Mouse (Mus musculus): Measurements from ENCODE around the gene Bglap3.
"Not testable (repeated sequence)": the region's sequence is repeated elsewhere in the genome, so short reads cannot be mapped to it uniquely, and the experiment has no call there.

Gene Bglap3

DNA sequence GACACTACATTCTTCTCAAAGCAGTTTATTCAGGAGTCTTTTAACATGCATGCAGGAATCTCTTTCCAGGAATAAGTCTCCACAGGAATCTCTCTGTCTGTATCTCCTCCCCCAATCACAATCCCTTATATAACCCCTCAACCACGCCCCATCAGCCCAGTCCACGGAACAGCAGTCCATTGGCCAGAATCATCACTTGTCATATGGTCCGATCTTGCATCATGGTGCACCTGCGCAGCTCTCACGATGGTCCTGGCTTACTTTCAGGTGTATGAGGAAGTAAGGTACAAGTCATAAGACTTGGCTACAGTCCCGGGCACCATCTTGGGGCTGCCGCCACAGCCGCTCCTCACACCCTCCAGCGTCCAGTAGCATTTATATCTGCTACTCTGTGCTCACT is at the start of gene Bglap3:
TSS of gene Bglap3 (minus strand) at position 101 of the 400 bp plus-strand sequence.
- DNase-seq = not testable (repeated sequence)

GRCm38 (mm10) chr3:88422020-88422720 is 49.6 kb upstream of the Bglap3 start:
- DNase-seq = peak; percentile 62

DNA sequence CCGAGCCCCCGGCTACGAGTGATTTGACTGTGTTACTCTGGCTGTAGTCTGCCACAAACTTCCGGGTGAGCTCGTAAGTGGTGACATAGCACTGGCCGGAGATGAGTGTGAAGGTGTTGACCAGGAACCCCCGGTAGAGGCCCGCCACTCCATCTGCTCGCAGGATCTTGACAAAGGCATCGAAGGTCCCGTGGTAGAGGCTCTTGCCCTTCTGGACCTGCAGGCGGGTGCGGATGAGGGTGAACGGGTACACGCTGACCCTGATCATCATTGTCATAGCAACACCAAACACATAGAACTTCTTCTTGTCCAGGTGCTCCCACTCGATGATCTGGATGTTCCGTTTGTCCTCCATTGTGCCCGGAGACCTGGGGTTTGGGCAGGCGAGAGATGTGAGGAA is 48.2 kb upstream of the Bglap3 start:
- no peak for DNase-seq

- no peak for DNase-seq
These were observed 45.5 kb upstream of the Bglap3 start for GRCm38 (mm10) chr3:88418016-88418415.

DNA sequence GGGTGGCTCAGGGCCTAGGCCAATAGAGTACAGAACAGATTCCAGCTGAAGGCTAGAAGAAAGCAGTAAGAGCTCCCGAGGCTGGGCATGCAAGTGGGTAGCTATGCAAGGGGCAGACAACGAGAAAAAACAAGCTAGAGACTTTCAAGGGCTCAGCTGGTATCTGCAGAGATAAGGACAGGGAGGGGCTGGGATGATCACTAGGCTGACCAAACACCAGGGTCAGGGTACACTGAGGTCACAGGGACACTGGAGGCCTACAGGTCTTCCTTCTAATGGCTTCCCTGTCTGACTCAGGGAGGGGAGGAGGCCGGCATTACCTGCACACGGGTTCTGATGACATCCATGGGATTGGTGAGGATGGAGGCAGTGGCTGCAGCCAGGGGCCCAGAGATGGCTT is 43.1 kb upstream of the Bglap3 start:
- DNase-seq = no peak

DNA sequence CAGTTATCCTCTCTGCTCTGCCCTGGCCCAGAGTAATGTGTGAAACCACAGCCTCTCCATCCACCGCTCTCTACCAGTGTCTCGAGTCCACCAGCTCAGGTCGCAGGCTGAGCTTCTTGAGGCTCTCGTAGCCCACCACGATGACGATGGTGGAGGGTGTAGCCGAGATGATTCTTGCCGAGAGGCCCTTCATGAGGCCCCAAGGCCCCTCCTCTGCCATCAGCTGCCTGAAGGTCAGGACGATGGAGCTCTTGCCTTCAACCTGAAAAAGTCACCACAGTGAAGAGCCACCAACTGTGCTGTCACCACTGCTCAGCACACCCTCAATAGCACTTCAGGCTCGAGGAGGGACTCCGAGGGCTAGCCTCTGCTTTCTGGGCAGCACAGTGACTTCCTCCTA is 40.1 kb upstream of the Bglap3 start:
- DNase-seq = no peak

DNA sequence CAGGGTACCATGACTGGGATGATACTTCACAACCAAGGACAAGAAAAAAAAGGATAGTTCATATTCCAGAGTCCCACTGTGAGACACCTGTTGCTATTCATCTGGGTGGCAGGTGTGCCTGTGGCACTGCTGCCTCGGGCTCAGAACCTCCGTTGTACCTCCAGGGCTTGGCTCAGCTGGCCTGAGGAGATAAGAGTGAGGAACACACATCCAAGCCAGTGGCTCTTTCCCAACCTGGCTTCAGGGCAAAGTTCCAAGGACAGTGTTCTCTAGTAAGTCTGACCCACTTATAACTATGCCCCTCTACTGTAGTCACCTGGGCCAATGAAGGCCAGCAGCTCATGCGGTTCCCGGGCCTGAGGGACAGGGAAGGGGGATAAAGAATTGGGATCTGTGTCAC is 39.1 kb upstream of the Bglap3 start:
- no peak for DNase-seq

- DNase-seq = peak; percentile 25
These were observed 38.1 kb upstream of the Bglap3 start for GRCm38 (mm10) chr3:88410645-88411031.

GRCm38 (mm10) chr3:88409741-88410644 is 37.5 kb upstream of the Bglap3 start, which contains the start of gene Pmf1:
Gene Pmf1, minus strand, starts transcription at chr3:88410331.
- peak; percentile 87 for DNase-seq

GRCm38 (mm10) chr3:88408953-88409352 is 36.4 kb upstream of the Bglap3 start:
- peak; percentile 34 for DNase-seq

DNA sequence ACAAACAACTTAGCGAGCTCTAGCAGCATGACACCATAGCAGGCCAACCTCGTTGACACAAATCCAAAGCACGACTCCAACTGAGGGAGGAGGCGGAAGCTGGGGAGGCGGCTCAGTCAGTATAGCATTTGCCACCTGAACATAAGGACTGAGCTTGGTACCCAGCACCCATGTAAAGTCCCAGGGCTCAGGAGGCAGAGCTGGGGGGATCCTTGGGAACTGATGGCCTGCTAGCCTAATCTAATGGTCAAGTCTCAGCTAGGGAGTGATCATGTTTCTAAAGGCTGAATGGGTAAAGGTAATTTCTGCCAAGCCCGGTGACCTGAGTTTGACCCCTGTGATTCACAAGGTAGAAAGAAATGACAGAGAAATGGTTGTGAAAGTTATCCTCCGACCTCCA is 35.0 kb upstream of the Bglap3 start:
- DNase-seq = no peak

- peak; percentile 56 for DNase-seq
These were observed 34.5 kb upstream of the Bglap3 start for GRCm38 (mm10) chr3:88407090-88407489.

DNA sequence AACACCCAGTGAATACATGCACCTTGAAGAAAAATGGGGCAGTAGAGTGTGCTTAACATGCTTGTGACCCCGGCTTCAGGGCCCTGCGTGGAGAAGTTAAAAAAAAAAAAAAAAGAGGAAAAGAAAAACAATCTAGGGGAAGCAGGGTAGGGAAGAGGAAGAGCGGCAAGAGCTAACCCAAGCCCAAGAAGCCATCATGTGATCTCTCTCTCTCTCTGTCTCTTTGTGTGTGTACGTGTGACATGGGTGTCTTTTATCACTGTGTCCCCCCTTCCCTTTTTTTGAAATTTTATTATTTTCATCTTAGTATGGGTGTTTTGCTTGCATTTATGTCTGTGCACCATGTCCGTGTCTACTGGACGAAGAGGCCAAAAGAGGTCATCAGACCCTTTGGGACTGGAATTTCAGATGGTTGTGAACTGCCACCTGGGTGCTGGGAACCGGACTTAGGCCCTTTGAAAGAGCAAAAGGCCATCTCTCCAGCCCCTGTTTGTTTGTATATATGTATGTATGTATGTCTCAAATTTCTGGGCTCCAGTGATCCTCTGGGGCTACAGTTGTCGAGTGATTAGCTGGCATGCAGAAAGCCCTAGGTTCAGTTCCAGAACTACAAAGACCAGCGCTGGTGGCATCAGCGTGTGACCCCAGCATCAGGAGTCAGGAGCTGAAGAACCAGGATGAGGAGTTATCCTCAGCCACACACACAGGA is 31.1 kb upstream of the Bglap3 start:
- no peak for DNase-seq

GRCm38 (mm10) chr3:88398666-88399065 is 26.1 kb upstream of the Bglap3 start:
- DNase-seq = peak; percentile 88

- DNase-seq = no peak
These were observed 23.2 kb upstream of the Bglap3 start for GRCm38 (mm10) chr3:88395742-88396141.

DNA sequence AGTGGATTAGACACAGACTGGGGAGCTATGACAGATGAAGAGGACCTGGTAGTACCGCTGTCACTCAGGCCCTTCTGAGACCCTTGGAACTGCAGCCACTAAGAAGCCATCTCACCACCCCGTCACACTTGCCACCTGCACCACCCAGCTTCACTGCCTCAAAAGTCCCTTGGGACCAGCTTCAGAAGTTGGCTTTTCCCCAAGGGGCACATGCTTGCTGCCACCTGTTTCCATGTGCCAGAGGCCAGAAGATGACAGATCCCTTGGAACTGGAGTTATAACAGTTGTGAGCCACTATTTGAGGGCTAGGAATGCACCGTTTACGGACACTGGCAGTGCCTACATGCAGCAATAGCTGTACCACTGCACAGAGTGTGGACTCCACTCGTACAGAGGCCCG is 22.7 kb upstream of the Bglap3 start:
- no peak for DNase-seq

DNA sequence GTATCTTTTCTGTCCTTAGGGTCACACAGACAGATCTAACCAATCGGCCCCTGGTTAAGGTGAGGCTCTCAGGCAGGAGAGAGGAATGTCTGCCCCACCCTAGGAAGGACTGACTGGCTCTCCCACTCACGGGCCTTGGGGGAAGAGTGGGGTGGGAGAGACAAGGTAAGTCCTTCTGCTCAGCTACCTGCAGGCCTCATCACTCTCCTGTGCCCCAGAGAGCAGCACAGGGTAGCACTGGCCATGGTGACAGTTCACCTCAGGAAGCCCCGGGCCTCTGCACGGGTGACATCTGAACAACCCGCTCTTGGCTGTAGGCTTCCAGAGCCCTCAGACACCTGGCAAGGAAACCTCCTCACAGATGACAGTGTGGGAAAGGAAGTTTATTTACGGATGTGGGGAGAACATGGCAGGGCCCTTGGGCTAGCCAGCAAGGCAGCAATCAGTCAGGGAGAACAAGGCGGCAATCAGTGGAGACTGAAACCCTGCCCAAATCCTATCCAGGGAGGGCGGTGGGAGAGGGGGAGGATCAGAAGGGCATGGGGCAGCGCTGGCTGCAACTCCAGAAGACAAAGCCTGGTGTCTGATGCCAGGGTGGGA is 21.3 kb upstream of the Bglap3 start:
- DNase-seq = no peak

GRCm38 (mm10) chr3:88384364-88384763 is 11.8 kb upstream of the Bglap3 start, which contains the start of gene Bglap:
Gene Bglap, minus strand, starts transcription at chr3:88384464.
- no peak for DNase-seq

- not testable (repeated sequence) for DNase-seq
These were observed 9.8 kb upstream of the Bglap3 start for GRCm38 (mm10) chr3:88382383-88382782.

GRCm38 (mm10) chr3:88381389-88382315 is 9.1 kb upstream of the Bglap3 start:
- DNase-seq = not testable (repeated sequence)

- not testable (repeated sequence) for DNase-seq
These were observed 6.1 kb upstream of the Bglap3 start, which contains the start of gene Bglap2 for GRCm38 (mm10) chr3:88378599-88378998. Gene Bglap2, minus strand, starts transcription at chr3:88378699.

- DNase-seq = not testable (repeated sequence)
These were observed 4.1 kb upstream of the Bglap3 start for GRCm38 (mm10) chr3:88376644-88377043.

Measured in cerebellum, adult 11-12 months (tissue).